Mouse (Mus musculus): ENCODE measurements around the gene Cdh16. TPM values are rescaled to one million over a fixed set of nuclear protein-coding genes. Genes with fewer than 3 reads are reported as not detected.

Cdh16 gene
- polyA plus RNA-seq, 1 experiment = not detected

- Histone ChIP-seq H3K27me3 (ENCODE audit: control insufficient read depth, insufficient read depth, low read length, poor library complexity, severe bottlenecking) (no peaks in the 10 kb centered on the region), H3K27ac (ENCODE audit: insufficient read depth, low read length) (no peak overlapping the region), H3K4me1 (ENCODE audit: control insufficient read depth, insufficient read depth, low read length) (no peaks in the 10 kb centered on the region), H3K4me3 (ENCODE audit: low read depth, low read length) (peak overlapping the region; percentile 75), H3K9me3 (replicated peaks; ENCODE audit: control insufficient read depth, insufficient read depth, low read length, poor library complexity, severe bottlenecking) (no peaks in the 10 kb centered on the region), H3K9ac (ENCODE audit: low read depth, poor library complexity, severe bottlenecking) (peak overlapping the region; percentile 61), H3K36me3 (ENCODE audit: control insufficient read depth, insufficient read depth, low read length, poor library complexity, severe bottlenecking) (peaks cover 6% of the 10 kb centered on the region; the same call in 1 of the 2 replicates)
- TF ChIP-seq EP300 (IDR thresholded peaks at IDR 0.05; ENCODE audit: insufficient read depth, low read depth, low read length) (no peak), POLR2A (IDR thresholded peaks at IDR 0.05; ENCODE audit: insufficient read depth, low read length) (no peak), CTCF (IDR thresholded peaks at IDR 0.05; ENCODE audit: low read depth, low read length) (no peak)
Measured at GRCm38 (mm10) chr8:104640831-104641370, 16.7 kb upstream of the Cdh16 start.

- Histone ChIP-seq H3K27me3 (ENCODE audit: control insufficient read depth, insufficient read depth, low read length, poor library complexity, severe bottlenecking) (no peaks in the 10 kb centered on the region), H3K9me3 (replicated peaks; ENCODE audit: control insufficient read depth, insufficient read depth, low read length, poor library complexity, severe bottlenecking) (no peaks in the 10 kb centered on the region), H3K27ac (ENCODE audit: insufficient read depth, low read length) (no peak overlapping the region), H3K4me3 (ENCODE audit: low read depth, low read length) (peak overlapping the region; percentile 75; the same call in 1 of the 2 replicates), H3K9ac (ENCODE audit: low read depth, poor library complexity, severe bottlenecking) (peak overlapping the region; percentile 61; the same call in 1 of the 2 replicates), H3K36me3 (ENCODE audit: control insufficient read depth, insufficient read depth, low read length, poor library complexity, severe bottlenecking) (peaks cover 6% of the 10 kb centered on the region; the same call in 1 of the 2 replicates), H3K4me1 (ENCODE audit: control insufficient read depth, insufficient read depth, low read length) (no peaks in the 10 kb centered on the region)
- no peak for TF ChIP-seq POLR2A (IDR thresholded peaks at IDR 0.05; ENCODE audit: insufficient read depth, low read length)
- no peak for TF ChIP-seq EP300 (IDR thresholded peaks at IDR 0.05; ENCODE audit: insufficient read depth, low read depth, low read length)
- no peak for TF ChIP-seq CTCF (IDR thresholded peaks at IDR 0.05; ENCODE audit: low read depth, low read length)
Measured at GRCm38 (mm10) chr8:104640241-104640640, 16.0 kb upstream of the Cdh16 start.

GRCm38 (mm10) chr8:104638010-104638409 is 13.8 kb upstream of the Cdh16 start:
- H3K27me3 ChIP-seq (ENCODE audit: control insufficient read depth, insufficient read depth, low read length, poor library complexity, severe bottlenecking) = no peaks in the 10 kb centered on the region
- peaks cover 6% of the 10 kb centered on the region; the same call in 1 of the 2 replicates for H3K36me3 ChIP-seq (ENCODE audit: control insufficient read depth, insufficient read depth, low read length, poor library complexity, severe bottlenecking)
- TF ChIP-seq POLR2A (IDR thresholded peaks at IDR 0.05; ENCODE audit: insufficient read depth, low read length) = no peak
- TF ChIP-seq EP300 (IDR thresholded peaks at IDR 0.05; ENCODE audit: insufficient read depth, low read depth, low read length) = no peak
- TF ChIP-seq CTCF (IDR thresholded peaks at IDR 0.05; ENCODE audit: low read depth, low read length) = no peak
- H3K4me3 ChIP-seq (ENCODE audit: low read depth, low read length) = no peak overlapping the region
- H3K27ac ChIP-seq (ENCODE audit: insufficient read depth, low read length) = no peak overlapping the region
- H3K4me1 ChIP-seq (ENCODE audit: control insufficient read depth, insufficient read depth, low read length) = no peaks in the 10 kb centered on the region
- no peaks in the 10 kb centered on the region for H3K9me3 ChIP-seq (replicated peaks; ENCODE audit: control insufficient read depth, insufficient read depth, low read length, poor library complexity, severe bottlenecking)
- H3K9ac ChIP-seq (ENCODE audit: low read depth, poor library complexity, severe bottlenecking) = no peak overlapping the region

- H3K36me3 ChIP-seq (ENCODE audit: control insufficient read depth, insufficient read depth, low read length, poor library complexity, severe bottlenecking) = peaks cover 6% of the 10 kb centered on the region; the same call in 1 of the 2 replicates
- no peaks in the 10 kb centered on the region for H3K4me1 ChIP-seq (ENCODE audit: control insufficient read depth, insufficient read depth, low read length)
- H3K9me3 ChIP-seq (replicated peaks; ENCODE audit: control insufficient read depth, insufficient read depth, low read length, poor library complexity, severe bottlenecking) = no peaks in the 10 kb centered on the region
- H3K27me3 ChIP-seq (ENCODE audit: control insufficient read depth, insufficient read depth, low read length, poor library complexity, severe bottlenecking) = peaks cover 4% of the 10 kb centered on the region
- H3K4me3 ChIP-seq (ENCODE audit: low read depth, low read length) = no peak overlapping the region
- H3K9ac ChIP-seq (ENCODE audit: low read depth, poor library complexity, severe bottlenecking) = no peak overlapping the region
- H3K27ac ChIP-seq (ENCODE audit: insufficient read depth, low read length) = no peak overlapping the region
- TF ChIP-seq EP300 (IDR thresholded peaks at IDR 0.05; ENCODE audit: insufficient read depth, low read depth, low read length) (no peak), POLR2A (IDR thresholded peaks at IDR 0.05; ENCODE audit: insufficient read depth, low read length) (no peak), CTCF (IDR thresholded peaks at IDR 0.05; ENCODE audit: low read depth, low read length) (no peak)
Measured at GRCm38 (mm10) chr8:104635004-104635710, 11.0 kb upstream of the Cdh16 start.

- no peak for TF ChIP-seq EP300 (IDR thresholded peaks at IDR 0.05; ENCODE audit: insufficient read depth, low read depth, low read length)
- TF ChIP-seq CTCF (IDR thresholded peaks at IDR 0.05; ENCODE audit: low read depth, low read length) = no peak
- no peak for TF ChIP-seq POLR2A (IDR thresholded peaks at IDR 0.05; ENCODE audit: insufficient read depth, low read length)
- H3K4me1 ChIP-seq (ENCODE audit: control insufficient read depth, insufficient read depth, low read length) = no peaks in the 10 kb centered on the region
- H3K27ac ChIP-seq (ENCODE audit: insufficient read depth, low read length) = no peak overlapping the region
- H3K9ac ChIP-seq (ENCODE audit: low read depth, poor library complexity, severe bottlenecking) = no peak overlapping the region
- H3K27me3 ChIP-seq (ENCODE audit: control insufficient read depth, insufficient read depth, low read length, poor library complexity, severe bottlenecking) = peaks cover 6% of the 10 kb centered on the region
- no peak overlapping the region for H3K4me3 ChIP-seq (ENCODE audit: low read depth, low read length)
- no peaks in the 10 kb centered on the region for H3K36me3 ChIP-seq (ENCODE audit: control insufficient read depth, insufficient read depth, low read length, poor library complexity, severe bottlenecking)
- H3K9me3 ChIP-seq (replicated peaks; ENCODE audit: control insufficient read depth, insufficient read depth, low read length, poor library complexity, severe bottlenecking) = no peaks in the 10 kb centered on the region
Measured at GRCm38 (mm10) chr8:104633156-104633744, 9.1 kb upstream of the Cdh16 start.

- H3K4me3 ChIP-seq (ENCODE audit: low read depth, low read length) = no peak overlapping the region
- no peaks in the 10 kb centered on the region for H3K36me3 ChIP-seq (ENCODE audit: control insufficient read depth, insufficient read depth, low read length, poor library complexity, severe bottlenecking)
- H3K9ac ChIP-seq (ENCODE audit: low read depth, poor library complexity, severe bottlenecking) = no peak overlapping the region
- no peak overlapping the region for H3K27ac ChIP-seq (ENCODE audit: insufficient read depth, low read length)
- TF ChIP-seq POLR2A (IDR thresholded peaks at IDR 0.05; ENCODE audit: insufficient read depth, low read length) (no peak), EP300 (IDR thresholded peaks at IDR 0.05; ENCODE audit: insufficient read depth, low read depth, low read length) (no peak), CTCF (IDR thresholded peaks at IDR 0.05; ENCODE audit: low read depth, low read length) (no peak)
- peaks cover 6% of the 10 kb centered on the region for H3K27me3 ChIP-seq (ENCODE audit: control insufficient read depth, insufficient read depth, low read length, poor library complexity, severe bottlenecking)
- no peaks in the 10 kb centered on the region for H3K4me1 ChIP-seq (ENCODE audit: control insufficient read depth, insufficient read depth, low read length)
- H3K9me3 ChIP-seq (replicated peaks; ENCODE audit: control insufficient read depth, insufficient read depth, low read length, poor library complexity, severe bottlenecking) = no peaks in the 10 kb centered on the region
Measured at GRCm38 (mm10) chr8:104632486-104632885, 8.3 kb upstream of the Cdh16 start.

Measured in ES-Bruce4 (cell line).